Mouse (Mus musculus) lung, adult 2 months (tissue): ENCODE measurements around the gene Nol4l. TPM values are rescaled to one million over a fixed set of nuclear protein-coding genes. Genes with fewer than 3 reads are reported as not detected.

Source experiments
- DNase-seq: peaks from one replicate; pipeline ENCODE4 v3.0.0; 2022
- H3K4me1 ChIP-seq: fragments of 200-500 bp; 2 replicates; pipeline ENCODE4 v1.6.1; 2011; ENCODE audit warnings: low read length; ENCODE audit not compliant: control insufficient read depth, insufficient read depth
- H3K4me3 ChIP-seq: fragments of 200-500 bp; replicated peaks from 2 replicates; pipeline ENCODE3; 2011; ENCODE audit warnings: low read depth, mild to moderate bottlenecking, control low read depth, low read length; ENCODE audit errors: extremely low read depth
- CTCF ChIP-seq: fragments of 200-500 bp; IDR thresholded peaks from 2 replicates; pipeline ENCODE4 v1.5.1; 2011; ENCODE audit warnings: mild to moderate bottlenecking, low read length, control low read depth; ENCODE audit not compliant: insufficient read depth
- POLR2A ChIP-seq: fragments of 200-500 bp; IDR thresholded peaks from 2 replicates; pipeline ENCODE4 v1.6.1; 2011; ENCODE audit warnings: low read depth, mild to moderate bottlenecking, control low read depth, low read length, borderline replicate concordance; ENCODE audit errors: extremely low read depth
- WGBS: fragments of 180-500 bp; shearing (Covaris S2); methylation state at CpG from one replicate; pipeline ENCODE4 v1.1.7; 2018; 5-methylcytosine and 5-hydroxymethylcytosine counted together
- polyA plus RNA-seq: library from polyadenylated mRNA; depleted of rRNA; stranded (reverse); fragments of >200 nt; gene quantifications from 2 replicates; pipeline ENCODE4 v1.2.3, GENCODE M21; 2012

Nol4l gene
- polyA plus RNA-seq, 1 experiment, result 14.7 TPM

DNA sequence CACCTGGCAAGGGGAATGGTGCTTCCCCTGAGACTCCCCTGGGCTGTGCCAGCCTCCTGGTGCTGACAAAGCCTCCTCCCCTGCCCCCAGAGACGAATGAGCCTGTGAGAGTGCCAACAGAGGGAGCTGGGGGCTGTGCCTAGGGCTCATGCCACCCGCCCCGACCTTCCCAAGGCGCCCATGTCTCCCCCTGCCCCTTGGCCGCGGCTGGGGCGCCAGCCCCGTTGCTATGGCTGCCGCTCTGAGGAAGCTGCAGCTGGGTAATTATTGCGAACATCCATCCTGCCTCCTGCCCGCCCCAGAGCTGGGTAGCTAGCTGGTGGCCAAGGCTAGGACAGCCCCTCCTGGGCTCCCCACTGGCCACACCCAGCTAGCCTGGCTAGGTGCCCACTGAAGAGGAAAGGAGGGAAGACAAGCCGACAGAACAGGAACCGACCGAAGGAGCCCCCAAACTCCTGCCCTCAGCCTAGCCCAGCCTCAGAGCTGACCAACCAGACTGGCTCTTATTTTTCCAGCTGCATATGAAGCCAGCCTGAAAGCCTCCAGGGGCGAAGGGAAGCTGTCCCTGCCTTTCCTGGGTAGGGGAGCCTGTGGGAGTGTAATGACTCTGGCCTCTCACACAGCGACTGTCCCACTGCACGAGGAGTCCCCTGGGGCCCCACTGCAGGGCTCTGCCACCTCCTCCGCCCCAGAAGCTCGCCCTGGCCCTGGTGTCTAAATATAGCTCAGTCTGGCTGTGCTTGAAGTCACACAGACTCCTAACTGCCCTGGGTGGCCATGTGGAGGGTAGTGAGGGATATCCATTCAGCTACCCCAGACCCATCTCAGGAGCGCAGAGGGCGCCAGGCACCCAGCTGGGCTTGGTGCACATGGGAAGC lies 31.1 kb upstream of the Nol4l start:
- DNase-seq, result no peak
- WGBS, result 8% methylated on average over 21 of the region's 21 CpGs
- no peak overlapping the region for H3K4me3 ChIP-seq
- TF ChIP-seq CTCF (no peak), POLR2A (no peak)
- no peaks in the 10 kb centered on the region for H3K4me1 ChIP-seq

DNA sequence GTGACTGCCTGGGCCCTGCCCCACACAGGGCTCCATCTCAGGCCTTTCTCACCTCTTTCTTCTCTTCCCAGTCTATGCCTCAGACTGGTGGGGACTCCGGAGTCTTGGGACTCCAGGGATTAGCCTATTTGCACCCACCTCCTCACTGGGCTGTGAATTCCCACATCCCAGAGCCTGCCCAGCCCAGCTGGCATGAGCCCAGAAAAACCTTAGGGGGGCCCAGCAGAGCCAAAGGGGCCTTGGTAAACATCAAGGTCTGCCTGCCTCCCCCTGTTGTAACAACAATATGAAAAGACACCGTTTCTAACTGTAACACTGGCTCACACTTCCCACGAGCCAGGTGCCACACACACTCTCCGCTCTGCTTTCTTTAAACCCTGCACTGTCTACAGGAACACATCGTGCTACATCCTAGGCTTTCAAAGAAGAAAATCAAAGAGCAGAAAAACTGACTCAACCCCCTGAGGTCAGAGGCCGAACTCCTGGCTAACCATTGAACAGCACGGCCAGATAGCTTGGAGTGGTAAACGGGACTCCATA lies 29.9 kb upstream of the Nol4l start:
- Histone ChIP-seq H3K4me3 (no peak overlapping the region), H3K4me1 (no peaks in the 10 kb centered on the region)
- WGBS, result 56% methylated on average over 8 of the region's 8 CpGs
- TF ChIP-seq CTCF, result no peak
- TF ChIP-seq POLR2A, result no peak
- no peak for DNase-seq

DNA sequence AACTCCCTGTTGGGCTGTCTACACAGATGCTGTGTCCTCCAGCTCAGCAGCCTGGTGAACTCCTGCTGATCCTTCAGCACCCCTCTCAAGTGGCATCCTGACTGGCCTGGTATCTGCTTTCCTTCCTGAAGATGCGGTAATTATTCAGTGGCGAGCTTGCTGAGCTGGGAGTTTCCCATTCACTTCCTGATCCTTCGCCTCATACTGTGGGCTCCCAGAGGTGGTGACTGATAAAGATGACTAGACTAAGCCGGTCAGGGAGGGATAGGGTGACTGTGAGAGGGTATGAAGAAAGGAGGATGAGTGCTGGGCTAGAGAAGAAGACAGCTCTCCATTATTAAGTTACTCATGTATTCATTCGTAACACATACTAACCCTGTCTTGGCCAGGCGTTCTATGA lies 28.7 kb upstream of the Nol4l start:
- Histone ChIP-seq H3K4me3 (no peak overlapping the region), H3K4me1 (no peaks in the 10 kb centered on the region)
- WGBS, result 59% methylated on average over 6 of the region's 6 CpGs
- no peak for DNase-seq
- TF ChIP-seq CTCF (no peak), POLR2A (no peak)

DNA sequence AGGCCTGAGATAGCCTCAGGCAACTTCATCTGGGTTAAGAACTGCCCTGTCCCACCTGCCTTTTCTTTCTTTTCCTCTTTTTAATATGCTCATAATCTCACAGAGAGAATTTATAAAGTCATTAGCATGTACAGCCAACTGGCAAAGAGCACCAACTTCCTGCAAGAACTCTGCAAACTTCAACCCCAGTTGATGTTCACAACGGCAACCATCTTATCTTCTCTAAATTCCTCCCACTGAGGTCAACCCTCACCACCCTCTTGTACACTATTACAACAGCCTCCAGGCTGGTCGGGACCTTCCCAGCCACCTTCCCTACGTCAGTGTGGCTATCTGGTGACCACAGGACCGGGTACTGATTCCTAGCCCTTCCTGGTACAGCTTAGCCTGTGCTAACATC lies 27.5 kb upstream of the Nol4l start:
- WGBS, result 53% methylated on average over 4 of the region's 4 CpGs
- TF ChIP-seq CTCF (no peak), POLR2A (no peak)
- no peak for DNase-seq
- Histone ChIP-seq H3K4me1 (no peaks in the 10 kb centered on the region), H3K4me3 (no peak overlapping the region)

DNA sequence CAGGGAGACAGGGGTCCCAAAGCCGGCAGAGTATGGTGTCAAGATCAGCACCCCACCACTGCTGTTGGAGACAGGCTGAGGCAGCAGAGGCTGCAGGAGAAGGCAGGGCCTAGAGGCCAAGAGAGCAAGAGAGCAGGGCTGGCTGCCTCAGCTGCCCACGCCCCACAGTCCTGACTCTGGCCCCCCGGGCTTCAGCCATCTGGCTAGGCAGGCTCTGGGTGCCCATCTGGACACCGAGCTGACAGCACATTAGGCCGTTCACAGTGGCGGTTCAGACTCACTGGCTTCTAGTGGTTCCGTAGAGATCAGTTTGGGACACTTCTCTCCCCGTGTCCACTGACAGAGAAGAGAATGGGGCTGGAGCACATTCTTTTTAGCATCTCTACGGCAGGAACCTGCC lies 26.4 kb upstream of the Nol4l start:
- TF ChIP-seq POLR2A, result no peak
- TF ChIP-seq CTCF, result no peak
- Histone ChIP-seq H3K4me1 (no peaks in the 10 kb centered on the region), H3K4me3 (no peak overlapping the region)
- 53% methylated on average over 9 of the region's 9 CpGs for WGBS
- no peak for DNase-seq

DNA sequence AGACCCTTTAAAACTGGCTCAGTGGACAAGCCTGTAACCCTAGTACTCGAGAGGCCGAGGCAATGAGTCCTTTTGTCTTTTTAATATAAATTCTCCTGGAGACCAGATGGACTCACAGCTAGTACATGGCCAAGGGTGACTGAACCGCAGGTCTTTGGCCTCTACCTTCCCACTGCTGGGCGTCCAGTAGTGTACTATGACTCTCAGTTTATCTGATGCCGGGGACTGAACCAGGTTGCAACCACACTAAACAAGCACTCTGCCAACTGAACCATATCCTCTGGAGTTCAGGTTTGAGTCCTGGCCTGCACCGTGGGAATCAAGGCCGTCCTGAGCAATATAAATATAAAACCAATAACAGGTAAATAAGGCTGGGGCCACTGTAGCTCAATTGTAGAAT lies 24.8 kb upstream of the Nol4l start:
- TF ChIP-seq POLR2A (no peak), CTCF (no peak)
- no peak for DNase-seq
- no peaks in the 10 kb centered on the region for H3K4me1 ChIP-seq
- H3K4me3 ChIP-seq, result no peak overlapping the region
- WGBS, result 80% methylated on average over 7 of the region's 7 CpGs

DNA sequence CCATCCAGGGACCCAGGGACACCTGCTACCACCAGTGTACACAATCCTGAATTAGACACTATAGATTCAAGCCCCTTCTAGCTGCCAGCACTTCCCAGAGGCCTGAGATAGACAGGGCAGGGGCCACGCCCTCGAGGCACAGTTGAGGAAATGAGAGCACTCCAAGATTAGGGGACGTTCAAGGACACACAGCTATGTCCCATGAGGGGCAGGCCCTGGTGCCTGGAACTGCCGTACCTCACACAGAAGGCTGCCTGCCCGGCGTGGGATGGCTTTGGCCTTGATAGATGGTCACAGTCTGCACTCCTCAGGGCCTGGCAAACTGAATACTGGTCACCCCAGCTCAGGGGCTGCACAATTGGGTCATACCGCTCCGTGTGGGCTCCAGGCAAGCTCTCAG lies 19.7 kb upstream of the Nol4l start:
- Histone ChIP-seq H3K4me3 (no peak overlapping the region), H3K4me1 (no peaks in the 10 kb centered on the region)
- no peak for TF ChIP-seq POLR2A
- TF ChIP-seq CTCF, result no peak
- DNase-seq, result no peak
- WGBS, result 53% methylated on average over 8 of the region's 8 CpGs

DNA sequence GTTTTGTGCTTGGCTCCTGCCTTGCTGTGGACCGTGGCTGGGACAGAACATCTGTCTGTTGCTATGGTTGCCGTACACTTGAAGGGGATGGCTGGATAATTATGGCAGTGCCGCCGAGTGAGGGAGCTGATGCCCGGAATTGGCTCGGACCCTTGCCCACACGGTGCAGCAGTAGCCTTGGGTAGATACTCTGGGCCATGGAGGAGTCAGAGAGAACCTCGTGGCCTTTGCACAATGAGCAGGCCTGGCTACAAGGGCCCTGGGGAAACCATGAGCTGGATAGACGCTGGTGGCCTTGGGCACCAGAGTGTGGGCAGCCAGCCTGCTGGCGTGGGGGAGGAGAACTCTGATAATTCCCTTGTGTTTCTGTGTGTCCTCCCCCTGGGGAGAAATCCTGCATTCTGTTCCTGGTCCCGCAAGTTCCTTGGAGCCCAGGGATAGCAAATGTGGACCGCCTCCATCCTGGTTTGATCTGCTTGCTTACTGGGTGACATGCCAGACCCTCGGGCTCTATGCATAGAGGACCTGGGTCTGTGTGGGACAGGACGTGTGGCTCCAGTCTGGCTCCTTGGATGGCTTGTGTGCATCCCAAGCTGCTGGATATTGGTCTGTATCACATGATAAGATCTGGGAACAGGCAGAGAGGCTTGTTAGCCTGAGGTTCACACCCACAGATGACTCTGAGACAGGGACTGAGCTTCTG lies 18.6 kb upstream of the Nol4l start:
- DNase-seq, result no peak
- Histone ChIP-seq H3K4me1 (no peaks in the 10 kb centered on the region), H3K4me3 (no peak overlapping the region)
- 40% methylated on average over 14 of the region's 14 CpGs for WGBS
- TF ChIP-seq CTCF (no peak), POLR2A (no peak)

DNA sequence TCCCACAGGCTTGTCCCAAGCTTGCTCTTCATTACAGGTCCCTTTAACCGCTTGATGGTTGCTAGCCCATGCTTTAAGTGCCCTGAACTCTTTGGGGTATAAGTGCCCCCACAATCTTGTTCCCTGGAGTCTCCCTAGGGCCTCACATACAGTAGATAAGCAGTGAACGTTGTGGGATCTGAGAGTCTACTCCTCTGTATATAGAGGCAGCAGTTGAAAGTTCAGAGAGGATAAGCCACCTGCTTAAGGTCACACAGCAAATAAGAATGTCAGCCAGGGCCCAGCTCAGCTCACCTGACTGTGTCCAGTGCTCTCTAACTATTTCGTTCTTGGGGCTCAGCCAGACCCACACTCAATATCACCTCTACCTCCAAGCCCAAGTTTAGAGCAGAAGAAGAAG lies 17.9 kb upstream of the Nol4l start:
- WGBS, result 66% methylated on average over 3 of the region's 3 CpGs

DNA sequence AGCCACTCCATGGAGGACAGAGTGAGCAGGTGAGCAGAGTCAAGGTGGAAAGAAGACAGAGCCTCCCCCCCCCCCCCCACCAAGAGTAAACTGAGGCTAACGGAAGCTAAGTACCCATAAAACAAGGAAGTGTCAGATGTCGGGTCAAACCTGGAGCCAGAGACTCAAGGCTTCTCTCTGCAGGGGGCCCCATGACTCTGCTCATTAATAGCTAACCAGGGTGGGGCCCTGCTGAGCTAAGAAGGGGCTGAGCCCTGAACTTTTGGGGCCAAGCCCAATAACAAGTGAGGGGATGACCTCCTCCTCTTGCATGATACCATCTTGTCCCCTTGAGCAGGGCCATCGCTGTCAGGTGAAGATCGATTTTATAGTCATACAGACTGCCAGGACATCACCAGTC lies 17.2 kb upstream of the Nol4l start:
- Histone ChIP-seq H3K4me3 (no peak overlapping the region), H3K4me1 (no peaks in the 10 kb centered on the region)
- WGBS, result 71% methylated on average over 4 of the region's 4 CpGs
- DNase-seq, result no peak
- TF ChIP-seq CTCF (no peak), POLR2A (no peak)

More for the DNA sequence above, 17.9 kb upstream of the Nol4l start:
- Histone ChIP-seq H3K4me1 (no peaks in the 10 kb centered on the region), H3K4me3 (no peak overlapping the region)
- no peak for DNase-seq
- TF ChIP-seq CTCF (no peak), POLR2A (no peak)

DNA sequence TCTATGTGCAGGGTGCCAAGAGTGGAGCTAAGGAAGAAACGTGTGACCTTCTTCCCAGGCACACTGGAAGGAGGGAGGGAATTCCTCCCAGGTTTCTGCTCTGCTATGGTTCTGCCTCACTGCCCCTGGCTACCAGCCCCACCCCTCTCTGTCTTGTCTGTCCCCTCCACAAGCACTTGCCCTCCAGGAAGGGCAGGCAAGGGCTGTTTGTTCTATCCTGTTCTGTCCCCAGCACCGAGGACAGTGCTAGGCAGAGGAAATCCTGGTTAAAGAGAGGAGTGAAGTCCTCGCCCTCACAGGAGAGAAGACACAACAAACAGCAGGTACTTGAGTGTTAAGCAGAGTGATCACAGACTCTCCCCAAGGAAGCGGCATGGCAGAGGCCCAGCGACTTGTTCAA lies 16.7 kb upstream of the Nol4l start:
- no peak overlapping the region for H3K4me3 ChIP-seq
- 36% methylated on average over 5 of the region's 5 CpGs for WGBS
- no peaks in the 10 kb centered on the region for H3K4me1 ChIP-seq
- DNase-seq, result no peak
- TF ChIP-seq POLR2A, result no peak
- TF ChIP-seq CTCF, result no peak
